Mouse (Mus musculus): ENCODE measurements around the gene Nrros. TPM values are rescaled to one million over a fixed set of nuclear protein-coding genes. Genes with fewer than 3 reads are reported as not detected.
"Not testable (repeated sequence)": the region's sequence is repeated elsewhere in the genome, so short reads cannot be mapped to it uniquely, and the experiment has no call there.

Nrros gene
- polyA plus RNA-seq, 2 experiments from 2014 or later = 65.3 to 71.7 TPM

- ATAC-seq = no peak
Measured at GRCm38 (mm10) chr16:32114406-32114805, 51.0 kb downstream of the Nrros start.

DNA sequence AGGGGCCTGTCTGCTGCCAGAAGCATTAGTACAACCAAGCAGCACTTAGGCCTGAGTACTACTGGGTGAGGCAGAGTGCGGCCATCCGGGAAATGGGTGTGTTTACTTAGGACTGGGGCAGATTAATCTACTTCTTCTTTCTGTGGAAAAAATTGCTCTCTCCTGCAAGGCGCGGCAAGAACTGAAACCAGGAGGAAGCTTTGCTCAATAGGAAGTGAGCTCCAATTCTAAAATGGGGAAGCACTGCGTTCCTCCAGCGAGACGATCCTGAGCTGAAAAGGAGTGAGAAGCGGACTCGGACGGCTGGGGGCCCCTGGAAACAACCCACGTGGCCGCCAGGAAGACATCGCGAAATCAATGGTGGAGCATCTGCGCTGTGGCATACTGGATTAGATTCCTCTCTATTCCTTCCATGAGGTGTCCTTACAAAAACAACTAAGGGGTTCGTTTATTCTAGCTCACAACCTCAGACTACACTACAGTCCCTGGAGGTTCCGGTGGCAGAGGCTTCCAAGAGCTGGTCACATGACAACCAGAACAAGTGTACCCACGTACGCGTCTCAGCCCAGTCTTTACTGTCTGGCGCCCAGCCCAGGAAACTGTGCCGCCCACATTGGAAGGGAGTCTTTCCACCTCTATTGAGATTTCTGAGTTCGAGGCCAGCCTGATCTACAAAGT, 51.7 kb downstream of the Nrros start:
- peak; percentile 93 for ATAC-seq

DNA sequence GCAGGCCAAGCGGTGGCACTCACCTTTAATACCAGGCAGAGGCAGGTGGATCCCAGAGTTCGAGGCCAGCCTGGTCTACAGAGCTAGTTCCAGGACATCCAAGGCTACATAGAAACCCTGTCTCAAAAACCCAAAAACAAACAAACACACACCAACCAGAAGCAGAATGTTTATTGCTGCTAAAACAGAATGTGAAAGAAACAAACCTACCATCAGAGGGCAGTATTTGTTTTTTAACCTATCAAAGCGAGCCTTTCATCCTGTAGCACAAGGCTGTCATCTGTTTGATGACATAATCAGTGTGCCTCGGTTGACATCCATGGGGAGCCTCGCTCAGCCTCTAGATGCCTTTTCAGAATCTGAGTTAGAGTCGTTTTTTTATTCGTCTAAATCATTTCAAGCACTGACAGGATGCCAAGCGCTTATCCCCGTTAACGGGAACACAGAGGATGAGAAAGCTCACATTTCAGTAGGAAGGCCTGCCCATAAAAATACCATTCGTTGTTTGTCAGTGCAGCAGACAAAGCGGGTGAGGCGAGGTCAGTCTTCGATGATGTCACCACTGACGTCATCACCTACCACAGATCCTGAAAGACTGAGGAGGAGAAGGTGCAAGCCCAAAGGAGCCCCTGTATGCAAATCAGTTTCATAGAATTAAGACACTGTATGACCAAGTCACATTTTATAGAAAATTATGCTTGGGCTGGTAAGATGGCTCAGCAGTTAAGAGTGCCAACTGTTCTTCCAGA, 54.3 kb downstream of the Nrros start:
- no peak for ATAC-seq

GRCm38 (mm10) chr16:32108578-32108977, 56.8 kb downstream of the Nrros start:
- ATAC-seq = no peak

DNA sequence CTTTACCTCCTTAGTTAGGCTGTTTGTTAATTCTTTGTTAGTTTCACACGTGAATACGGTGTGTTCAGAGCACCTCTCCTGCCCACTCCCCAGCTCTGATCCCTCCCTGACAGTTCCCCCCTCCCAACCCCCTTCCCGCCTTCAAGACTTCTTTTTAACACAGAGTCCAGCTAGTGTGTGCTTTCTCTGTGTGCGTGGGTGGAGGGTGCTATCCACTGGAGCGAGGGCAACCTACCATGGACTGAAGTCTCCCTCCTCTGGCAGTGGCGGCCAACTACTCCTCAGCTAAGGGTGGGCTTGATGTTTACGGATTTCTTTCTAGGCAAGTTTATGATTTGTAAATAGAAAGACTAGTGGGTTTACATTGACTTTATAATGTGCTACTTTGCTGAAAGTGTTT, 57.2 kb downstream of the Nrros start:
- peak; percentile 8 for ATAC-seq

- peak; percentile 93 for ATAC-seq
Measured at GRCm38 (mm10) chr16:32107342-32108045, 57.9 kb downstream of the Nrros start.

DNA sequence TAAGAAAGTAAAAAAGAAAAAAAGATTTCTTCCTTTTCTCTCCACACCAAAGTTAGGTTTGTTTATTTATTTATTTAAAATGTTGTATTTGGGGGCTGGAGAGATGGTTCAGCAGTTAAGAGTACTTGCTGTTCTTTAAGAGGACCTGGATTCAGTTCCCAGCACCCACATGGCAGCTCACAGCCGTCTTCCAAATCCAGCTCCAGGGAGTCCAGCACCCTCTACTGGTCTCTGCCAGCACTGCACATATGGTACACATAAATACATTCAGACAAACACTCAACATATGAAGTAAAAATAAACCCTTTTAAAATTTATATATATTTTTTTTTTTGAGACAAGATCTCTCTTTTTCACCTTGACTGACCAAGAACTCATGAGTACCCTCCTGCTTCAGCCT, 59.7 kb downstream of the Nrros start:
- ATAC-seq = no peak

DNA sequence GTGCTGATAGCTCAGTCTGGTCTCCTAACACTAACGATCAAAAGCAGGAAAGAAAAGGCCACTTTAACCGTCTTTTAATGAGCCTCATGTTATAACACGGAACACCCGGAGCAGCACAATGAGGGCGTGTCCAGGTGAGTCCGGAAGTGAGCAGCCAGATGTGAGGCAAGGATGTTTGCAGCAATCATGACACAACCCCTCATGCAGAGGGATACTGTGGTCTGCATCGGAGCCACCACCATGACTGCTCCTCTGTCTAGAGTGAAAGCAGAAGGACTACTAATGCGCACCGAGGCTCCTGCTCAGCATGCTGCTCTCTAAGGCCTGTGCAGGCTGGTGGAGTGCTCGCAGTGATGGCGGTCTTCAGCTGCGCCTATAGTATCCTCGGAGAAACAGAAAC, 63.1 kb downstream of the Nrros start:
- no peak for ATAC-seq

DNA sequence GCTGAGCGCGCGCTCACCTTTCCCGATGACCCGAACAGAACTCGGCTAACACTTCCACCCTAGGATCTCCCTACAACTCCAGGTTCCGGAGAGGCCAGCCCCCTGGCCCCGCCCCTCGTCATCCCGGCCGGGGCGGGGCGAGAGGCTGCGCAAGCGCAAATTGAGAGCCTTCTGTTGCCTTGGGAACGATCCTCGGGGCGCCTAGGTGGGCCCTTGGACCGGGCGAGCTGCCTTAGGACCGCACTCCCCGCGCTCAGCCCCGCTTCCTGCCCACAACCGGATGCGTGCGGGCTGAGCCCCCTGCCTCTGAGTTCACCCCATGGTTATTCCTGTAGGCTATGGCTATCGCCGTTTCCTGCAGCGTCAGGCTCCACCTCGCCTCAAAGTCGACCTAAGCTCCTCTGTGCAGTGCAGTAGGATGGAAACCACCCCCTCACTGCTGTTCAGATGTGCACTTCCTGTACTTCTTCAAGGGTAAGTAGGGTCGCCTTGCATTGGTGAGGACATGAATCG, 65.7 kb downstream of the Nrros start, which contains the start of the genes Pigx and Cep19:
Gene Pigx (minus strand): TSS at position 103 of the 513 bp plus-strand sequence.
Gene Cep19 (plus strand): TSS at position 163 of the 513 bp plus-strand sequence.
- ATAC-seq = peak; percentile 94

GRCm38 (mm10) chr16:32098897-32099637, 66.3 kb downstream of the Nrros start:
- ATAC-seq = no peak

DNA sequence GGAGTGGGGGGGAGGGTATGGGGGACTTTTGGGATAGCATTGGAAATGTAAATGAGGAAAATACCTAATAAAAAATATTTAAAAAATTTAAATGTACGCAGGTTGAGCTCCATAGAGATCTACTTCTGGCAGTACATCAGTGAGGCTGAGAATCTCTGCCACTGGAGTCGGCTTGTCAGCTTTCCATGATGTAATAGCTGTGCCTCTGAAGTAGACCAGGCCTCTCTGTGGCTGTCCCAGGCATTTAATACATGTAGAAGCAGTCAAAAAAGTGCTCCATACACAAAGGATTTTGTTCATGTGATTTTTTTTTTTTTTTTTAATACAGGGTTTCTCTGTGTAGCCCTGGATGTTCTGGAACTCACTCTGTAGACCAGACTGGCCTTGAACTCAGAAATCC, 67.6 kb downstream of the Nrros start:
- not testable (repeated sequence) for ATAC-seq

Other genes with a start within 250 kb of the Nrros start
- under 1 TPM; 0.44 to 0.64 TPM for gene Pigz, start 231.7 kb downstream of the Nrros start, polyA plus RNA-seq (2017; shearing (Covaris generic))
- 1 to 10 TPM; 5.5 to 7.3 TPM for gene 0610012G03Rik, start 217.1 kb downstream of the Nrros start, polyA plus RNA-seq (2017; shearing (Covaris generic))
- gene Ncbp2, start 217.1 kb downstream of the Nrros start, polyA plus RNA-seq (2017; shearing (Covaris generic)) = 10 to 100 TPM; 32.3 to 38.7 TPM
- gene Senp5, start 162.3 kb downstream of the Nrros start, polyA plus RNA-seq (2017; shearing (Covaris generic)) = 1 to 10 TPM; 9.4 to 9.5 TPM
- gene Pak2, start 86.3 kb downstream of the Nrros start, polyA plus RNA-seq (2017; shearing (Covaris generic)) = 10 to 100 TPM; 67.6 to 72.8 TPM
- 100 to 1,000 TPM; 138 to 151 TPM for gene Pigx, start 65.9 kb downstream of the Nrros start, polyA plus RNA-seq (2017; shearing (Covaris generic))
- gene Cep19, start 65.8 kb downstream of the Nrros start, polyA plus RNA-seq (2017; shearing (Covaris generic)) = 10 to 100 TPM; 35.3 to 39.2 TPM
- not detected for gene Bex6, start 14.2 kb upstream of the Nrros start, polyA plus RNA-seq (2017; shearing (Covaris generic))
- gene Fbxo45, start 81.6 kb upstream of the Nrros start, polyA plus RNA-seq (2017; shearing (Covaris generic)) = 1 to 10 TPM; 3.5 to 4.2 TPM
- gene Wdr53, start 81.6 kb upstream of the Nrros start, polyA plus RNA-seq (2017; shearing (Covaris generic)) = 10 to 100 TPM; 12.5 to 16.2 TPM
- gene Smco1, start 105.9 kb upstream of the Nrros start, polyA plus RNA-seq (2017; shearing (Covaris generic)) = not detected
- 10 to 100 TPM; 10.1 to 12.7 TPM for gene Rnf168, start 111.9 kb upstream of the Nrros start, polyA plus RNA-seq (2017; shearing (Covaris generic))
- 10 to 100 TPM; 14.2 to 16.1 TPM for gene Ubxn7, start 166.7 kb upstream of the Nrros start, polyA plus RNA-seq (2017; shearing (Covaris generic))
- gene Tm4sf19, start 234.9 kb upstream of the Nrros start, polyA plus RNA-seq (2017; shearing (Covaris generic)) = not detected

Measured in activated CD4-positive, CD25-positive, alpha-beta regulatory T cell, adult 4 months (primary cell).